Mouse (Mus musculus) stomach, embryonic 14.5 days (tissue): ENCODE data around the gene Rap1gap2. TPM values are rescaled to one million over a fixed set of nuclear protein-coding genes. Genes with fewer than 3 reads are reported as not detected.

ENCODE experiments used
- ATAC-seq: fragments of 200-750 bp; cut with Nextera tagmentation; 2 replicates; pipeline ENCODE4 v1.8.0; 2017; ENCODE audit warnings: low read depth, moderate TSS enrichment; ENCODE audit not compliant: insufficient number of reproducible peaks, insufficient read depth, low FRiP score
- H3K27ac ChIP-seq: fragments of 300-500 bp; sonication (generic); 2 replicates; pipeline ENCODE4 v1.5.1; 2014; ENCODE audit warnings: mild to moderate bottlenecking, low read length, moderate library complexity, mixed read lengths
- H3K27me3 ChIP-seq: fragments of 300-500 bp; sonication (generic); 2 replicates; pipeline ENCODE4 v1.6.1; 2014; ENCODE audit warnings: low read length, control low read depth, mixed read lengths; ENCODE audit not compliant: control insufficient read depth, insufficient read depth
- H3K36me3 ChIP-seq: fragments of 300-500 bp; sonication (generic); 2 replicates; pipeline ENCODE4 v1.6.1; 2014; ENCODE audit warnings: mild to moderate bottlenecking, control low read depth, low read length, moderate library complexity, mixed read lengths; ENCODE audit not compliant: control insufficient read depth, insufficient read depth
- H3K4me1 ChIP-seq: fragments of 300-500 bp; sonication (generic); 2 replicates; pipeline ENCODE4 v1.6.1; 2014; ENCODE audit warnings: low read length, control low read depth, mixed read lengths; ENCODE audit not compliant: control insufficient read depth, insufficient read depth
- H3K4me2 ChIP-seq: fragments of 300-500 bp; sonication (generic); replicated peaks from 2 replicates; pipeline ENCODE4 v1.6.1; 2014; ENCODE audit warnings: low read depth, low read length, control low read depth
- H3K4me3 ChIP-seq: fragments of 300-500 bp; sonication (generic); 2 replicates; pipeline ENCODE4 v1.5.1; 2014; ENCODE audit warnings: low read depth, low read length, control low read depth
- H3K9ac ChIP-seq: fragments of 300-500 bp; sonication (generic); replicated peaks from 2 replicates; pipeline ENCODE4 v1.6.1; 2014; ENCODE audit warnings: low read depth, mild to moderate bottlenecking, control low read depth, low read length, moderate library complexity, mixed read lengths
- H3K9me3 ChIP-seq: fragments of 300-500 bp; sonication (generic); 2 replicates; pipeline ENCODE4 v1.6.1; 2016; ENCODE audit warnings: low read depth, low read length, control low read depth; ENCODE audit not compliant: control insufficient read depth
- WGBS: fragments of 180-500 bp; shearing (Covaris S2); extraction: QIAGEN DNeasy Blood & Tissue Kit; methylation state at CpG from one replicate; pipeline ENCODE4 v1.1.7; 2014; 5-methylcytosine and 5-hydroxymethylcytosine counted together
- polyA plus RNA-seq: library from polyadenylated mRNA; unstranded; fragments of >200 nt; fragmentation: Nextera tagmentation; extraction: Ambion mirVana; gene quantifications from 2 replicates; pipeline ENCODE4 v1.2.1, GENCODE M21; 2014

Rap1gap2 gene
- polyA plus RNA-seq, 1 experiment from 2014 or later: 5.6 TPM

DNA sequence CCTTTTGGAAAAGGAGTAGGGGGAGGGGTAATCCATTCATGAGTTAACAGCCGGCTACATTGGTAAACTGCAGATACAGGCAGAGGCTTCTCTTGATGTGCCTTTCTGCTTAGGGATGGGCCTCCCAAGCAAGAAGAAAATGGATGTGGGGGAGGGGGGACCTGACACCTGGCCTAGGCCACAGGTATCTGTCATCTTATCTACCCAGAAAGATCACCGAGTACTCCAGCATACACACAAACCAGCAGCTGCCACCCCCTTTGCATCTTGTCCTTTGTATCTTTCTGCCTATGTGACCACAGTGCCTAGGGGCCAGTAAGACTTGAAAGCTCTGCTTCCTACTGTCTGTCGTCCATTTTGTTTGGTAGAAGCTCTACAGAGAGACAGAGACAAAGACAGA is 79.0 kb downstream of the Rap1gap2 start:
- WGBS: 18% methylated on average over 3 of the region's 3 CpGs
- no peak for ATAC-seq

DNA sequence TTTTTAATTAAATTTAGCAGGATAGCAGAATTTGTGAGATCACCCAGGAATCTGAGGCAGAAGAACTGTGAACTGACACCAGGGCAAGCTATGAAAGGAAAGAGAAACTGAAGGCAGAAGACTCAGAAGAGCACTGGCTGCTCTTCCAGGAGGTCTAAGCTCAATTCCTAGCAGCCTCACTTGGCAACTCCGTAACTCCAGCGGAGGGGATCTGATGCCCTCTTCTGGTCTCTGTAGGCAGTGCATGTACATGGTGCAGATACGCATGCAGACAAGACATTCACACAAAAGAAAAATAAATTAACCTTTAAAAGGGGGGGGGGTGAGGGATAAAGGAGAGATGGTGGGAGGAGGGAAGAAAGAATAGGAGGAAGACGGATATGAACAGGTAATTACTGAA is 80.9 kb downstream of the Rap1gap2 start:
- WGBS: 70% methylated on average over 4 of the region's 4 CpGs
- H3K27ac ChIP-seq: no peak overlapping the region
- H3K9ac ChIP-seq: no peak overlapping the region
- no peak for ATAC-seq
- H3K4me2 ChIP-seq: no peak overlapping the region
- H3K27me3 ChIP-seq: 0 out of 2 replicates have a peak, but pooled peaks cover 2% of the 10 kb centered on the region
- peaks cover 8% of the 10 kb centered on the region; the same call in 1 of the 2 replicates for H3K4me1 ChIP-seq
- H3K4me3 ChIP-seq: no peak overlapping the region
- no peaks in the 10 kb centered on the region for H3K9me3 ChIP-seq
- no peaks in the 10 kb centered on the region for H3K36me3 ChIP-seq

More for the DNA sequence above, 79.0 kb downstream of the Rap1gap2 start:
- H3K4me1 ChIP-seq: peaks cover 14% of the 10 kb centered on the region
- H3K9ac ChIP-seq: no peak overlapping the region
- no peak overlapping the region for H3K27ac ChIP-seq
- no peaks in the 10 kb centered on the region for H3K9me3 ChIP-seq
- no peaks in the 10 kb centered on the region for H3K27me3 ChIP-seq
- no peak overlapping the region for H3K4me2 ChIP-seq
- H3K4me3 ChIP-seq: no peak overlapping the region
- no peaks in the 10 kb centered on the region for H3K36me3 ChIP-seq

DNA sequence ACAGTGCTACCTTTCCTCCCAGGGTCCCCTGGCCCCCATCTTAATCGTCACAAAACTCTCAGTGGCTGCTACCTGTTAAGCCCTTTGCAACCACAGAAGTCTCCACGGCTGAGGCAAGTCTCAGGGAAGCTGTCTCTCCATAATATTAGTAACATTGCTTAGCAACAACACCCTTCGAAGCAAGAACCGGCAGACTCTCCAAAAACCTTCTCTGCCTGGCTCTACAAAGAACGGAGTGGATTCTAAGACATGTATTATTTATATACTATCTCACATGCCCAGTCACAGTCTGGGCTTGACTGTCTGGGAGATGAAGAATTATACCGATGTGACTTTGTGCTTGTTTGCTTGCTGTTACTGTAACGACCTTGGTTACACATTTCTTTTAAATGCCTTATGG is 83.2 kb downstream of the Rap1gap2 start:
- no peak overlapping the region for H3K9ac ChIP-seq
- H3K36me3 ChIP-seq: no peaks in the 10 kb centered on the region
- H3K27me3 ChIP-seq: peaks cover 9% of the 10 kb centered on the region; the same call in 1 of the 2 replicates
- no peaks in the 10 kb centered on the region for H3K9me3 ChIP-seq
- ATAC-seq: no peak
- peaks cover 8% of the 10 kb centered on the region; the same call in 1 of the 2 replicates for H3K4me1 ChIP-seq
- H3K4me2 ChIP-seq: no peak overlapping the region
- no peak overlapping the region for H3K4me3 ChIP-seq
- H3K27ac ChIP-seq: no peak overlapping the region
- WGBS: 59% methylated on average over 7 of the region's 7 CpGs

DNA sequence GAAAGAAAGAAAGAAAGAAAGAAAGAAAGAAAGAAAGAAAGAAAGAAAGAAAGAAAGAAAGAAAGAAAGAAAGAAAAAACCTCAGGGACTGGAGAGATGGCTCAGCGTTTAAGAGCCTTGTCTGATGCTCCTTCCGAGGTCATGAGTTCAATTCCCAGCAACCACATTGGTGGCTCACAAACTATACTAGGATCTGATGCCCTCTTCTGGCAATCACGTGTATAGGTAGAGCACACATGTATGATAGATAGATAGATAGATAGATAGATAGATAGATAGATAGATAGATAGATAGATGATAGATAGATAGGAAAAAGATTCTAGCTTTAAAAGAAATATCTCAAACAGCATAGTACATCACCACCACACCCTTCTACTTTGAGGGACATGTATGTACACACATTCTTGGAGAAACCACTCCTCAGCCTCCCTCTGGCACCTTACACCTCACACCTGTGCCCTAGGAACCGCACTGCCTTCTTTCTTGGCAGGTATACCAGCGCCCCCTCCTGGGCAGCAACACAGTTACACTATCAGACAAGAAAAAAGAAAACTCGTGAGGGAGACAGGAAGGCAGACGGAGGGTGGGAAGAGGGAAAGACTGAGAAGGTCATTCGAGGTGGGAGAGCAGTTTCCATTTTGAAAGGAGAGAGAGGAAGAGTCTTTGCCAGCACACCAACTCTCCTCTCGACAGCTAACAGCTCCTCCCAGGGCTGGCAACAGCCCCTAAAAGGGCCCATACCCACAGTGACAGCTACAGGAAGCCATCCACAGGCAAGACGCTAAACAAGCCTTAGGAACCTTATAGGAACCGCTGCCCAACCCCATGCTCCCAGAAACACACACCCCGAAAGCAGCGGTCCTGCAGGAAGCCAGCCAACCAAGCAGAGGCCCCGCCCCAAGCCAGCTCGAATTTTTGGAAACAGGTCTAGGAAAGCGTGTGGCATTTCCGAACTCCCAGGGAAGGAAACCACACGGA is 84.2 kb downstream of the Rap1gap2 start:
- Histone ChIP-seq H3K9ac (no peak overlapping the region), H3K9me3 (no peaks in the 10 kb centered on the region), H3K4me3 (no peak overlapping the region), H3K36me3 (no peaks in the 10 kb centered on the region), H3K27ac (no peak overlapping the region), H3K4me2 (peak overlapping the region; percentile 24; the same call in 1 of the 2 replicates), H3K4me1 (peaks cover 12% of the 10 kb centered on the region), H3K27me3 (peaks cover 9% of the 10 kb centered on the region; the same call in 1 of the 2 replicates)
- WGBS: 14% methylated on average over 18 of the region's 18 CpGs
- ATAC-seq: peak; percentile 53

DNA sequence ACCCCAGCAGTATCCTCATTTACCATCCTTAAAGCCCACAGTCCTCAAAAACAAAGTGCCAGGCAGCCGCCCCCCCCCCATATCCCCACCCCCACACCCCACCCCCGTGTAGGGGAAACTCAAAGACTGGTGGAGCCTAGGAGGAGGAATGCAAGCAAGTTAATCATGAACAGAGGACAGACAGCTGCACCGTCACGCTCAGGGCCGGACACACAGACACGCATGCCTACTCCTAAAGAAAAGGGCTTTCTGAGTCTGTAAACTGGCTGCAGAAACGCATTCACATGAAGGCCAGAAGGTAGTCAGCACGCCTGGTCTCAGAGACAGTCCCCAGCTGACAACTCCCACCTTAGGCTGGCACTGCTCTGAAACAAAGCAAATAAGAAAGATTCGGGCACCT is 85.1 kb downstream of the Rap1gap2 start:
- no peaks in the 10 kb centered on the region for H3K36me3 ChIP-seq
- no peak for ATAC-seq
- H3K27me3 ChIP-seq: peaks cover 9% of the 10 kb centered on the region; the same call in 1 of the 2 replicates
- H3K9me3 ChIP-seq: no peaks in the 10 kb centered on the region
- H3K27ac ChIP-seq: no peak overlapping the region
- no peak overlapping the region for H3K4me2 ChIP-seq
- H3K4me1 ChIP-seq: peaks cover 16% of the 10 kb centered on the region
- WGBS: 53% methylated on average over 9 of the region's 9 CpGs
- H3K9ac ChIP-seq: no peak overlapping the region
- H3K4me3 ChIP-seq: no peak overlapping the region

DNA sequence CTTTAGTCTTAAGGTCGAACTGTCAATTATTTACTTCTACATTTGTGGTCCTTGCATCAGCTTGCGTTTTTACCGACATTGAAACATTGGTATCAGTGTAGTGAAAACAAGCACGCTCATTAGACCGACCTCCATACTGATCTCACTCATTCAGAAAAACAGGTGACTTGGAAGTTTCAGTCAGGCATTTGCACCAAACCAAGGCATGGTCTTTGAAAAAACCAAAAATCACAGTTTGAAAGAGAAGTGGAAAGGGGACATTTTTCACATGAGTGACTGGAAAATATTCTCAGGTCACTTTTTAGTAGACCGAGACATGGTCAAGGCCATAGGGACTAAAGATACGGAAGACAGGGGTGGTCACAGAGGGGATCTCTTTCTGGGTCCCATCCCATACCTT is 85.5 kb downstream of the Rap1gap2 start:
- Histone ChIP-seq H3K4me2 (no peak overlapping the region), H3K27ac (no peak overlapping the region), H3K36me3 (no peaks in the 10 kb centered on the region), H3K4me3 (no peak overlapping the region), H3K9me3 (no peaks in the 10 kb centered on the region), H3K9ac (no peak overlapping the region), H3K4me1 (peaks cover 16% of the 10 kb centered on the region), H3K27me3 (peaks cover 9% of the 10 kb centered on the region; the same call in 1 of the 2 replicates)
- 83% methylated on average over 7 of the region's 7 CpGs for WGBS
- no peak for ATAC-seq

DNA sequence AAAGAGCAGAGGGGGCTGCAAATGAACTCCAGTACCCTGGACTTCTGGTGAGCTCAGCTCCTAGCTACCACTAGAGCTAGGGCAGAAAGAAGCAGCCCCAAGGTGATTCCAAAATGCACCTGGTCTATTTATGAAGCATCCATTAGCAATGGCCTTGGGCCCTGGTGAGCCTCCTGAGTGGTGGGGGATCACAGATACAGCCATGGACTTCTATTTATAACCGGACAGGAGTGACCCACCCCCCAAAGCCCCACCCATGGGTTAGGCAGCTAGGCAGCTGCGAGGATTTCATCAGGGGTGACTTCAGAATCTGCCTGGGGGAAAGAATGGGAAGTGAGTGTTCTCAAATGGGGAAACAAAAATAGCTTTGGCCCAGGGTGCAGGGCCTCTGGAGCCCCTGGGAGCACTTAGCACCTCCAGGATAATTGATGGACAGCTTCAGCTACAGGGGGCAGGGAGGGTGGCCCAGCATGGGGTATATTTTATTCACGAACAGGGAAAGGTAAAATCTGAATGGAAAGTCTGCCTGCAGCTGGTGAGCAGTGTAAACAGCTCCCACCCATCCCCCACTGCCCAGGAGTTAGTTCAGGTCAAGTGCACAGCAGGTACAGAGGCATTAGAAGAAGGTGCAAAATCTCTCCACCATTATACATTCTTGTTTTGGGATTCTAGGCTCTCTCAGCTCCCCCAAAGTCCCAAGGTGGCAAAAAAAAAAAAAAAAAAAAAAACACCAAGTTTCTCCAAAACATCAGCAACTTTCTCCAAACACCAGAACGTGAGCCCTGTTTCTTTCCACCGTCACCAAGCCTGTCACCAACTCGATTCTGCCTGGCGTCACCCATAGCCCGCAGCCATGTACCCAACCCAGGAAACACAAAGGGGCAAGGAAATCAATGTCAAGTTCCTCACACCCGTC is 86.4 kb downstream of the Rap1gap2 start:
- peak overlapping the region; percentile 15; the same call in 1 of the 2 replicates for H3K27ac ChIP-seq
- no peak for ATAC-seq
- H3K4me1 ChIP-seq: peaks cover 16% of the 10 kb centered on the region
- H3K36me3 ChIP-seq: no peaks in the 10 kb centered on the region
- H3K9ac ChIP-seq: no peak overlapping the region
- no peak overlapping the region for H3K4me3 ChIP-seq
- peaks cover 9% of the 10 kb centered on the region; the same call in 1 of the 2 replicates for H3K27me3 ChIP-seq
- 55% methylated on average over 9 of the region's 9 CpGs for WGBS
- H3K9me3 ChIP-seq: no peaks in the 10 kb centered on the region
- H3K4me2 ChIP-seq: peak overlapping the region; percentile 66; the same call in 1 of the 2 replicates
